Mouse (Mus musculus): ENCODE data around the gene Cmtr2. TPM values are rescaled to one million over a fixed set of nuclear protein-coding genes. Genes with fewer than 3 reads are reported as not detected.

Cmtr2 gene
- 4.5 TPM for polyA plus RNA-seq (2017; shearing (Covaris generic))

GRCm38 (mm10) chr8:110215365-110215764 lies at the start of gene Cmtr2:
Cmtr2 (plus strand) TSS chr8:110215665.

GRCm38 (mm10) chr8:110168046-110168445 lies 47.4 kb upstream of the Cmtr2 start, which contains the start of gene Calb2:
Calb2 (minus strand) TSS chr8:110168210.

GRCm38 (mm10) chr8:110266741-110267140 lies 51.3 kb downstream of the Cmtr2 start, which contains the start of gene Hydin:
Hydin (plus strand) TSS chr8:110266977.

Other genes starting within 250 kb of the Cmtr2 start
- not detected for gene Tat, start 225.2 kb upstream of the Cmtr2 start, polyA plus RNA-seq (2017; shearing (Covaris generic))
- gene Chst4, start 175.9 kb upstream of the Cmtr2 start, polyA plus RNA-seq (2017; shearing (Covaris generic)): not detected
- gene Zfp612, start 135.9 kb upstream of the Cmtr2 start, polyA plus RNA-seq (2017; shearing (Covaris generic)): 0.30 TPM
- not detected for gene Gm21964, start 114.5 kb upstream of the Cmtr2 start, polyA plus RNA-seq (2017; shearing (Covaris generic))
- gene Gm17720, start 112.9 kb upstream of the Cmtr2 start, polyA plus RNA-seq (2017; shearing (Covaris generic)): not detected
- gene Calb2, start 47.5 kb upstream of the Cmtr2 start, polyA plus RNA-seq (2017; shearing (Covaris generic)): not detected
- not detected for gene Hydin, start 51.3 kb downstream of the Cmtr2 start, polyA plus RNA-seq (2017; shearing (Covaris generic))